8 mouse cellular contexts compared by ENCODE assay signal in genomic region chr14:31496241-31496646, GRCm38 (mm10). TPM values are rescaled to one million over a fixed set of nuclear protein-coding genes. Genes with fewer than 3 reads are reported as not detected.
DNase-seq lines count a peak whose midpoint lies in the region; ATAC-seq and TF ChIP-seq lines count a peak whose summit lies in the region.

No protein-coding gene starts in this region.

- peaks cover 4% of the 10 kb centered on the region for H3K36me3 ChIP-seq in heart, adult 2 months (ENCODE audit: control insufficient read depth, insufficient read depth, low read length)
- peaks cover 18% of the 10 kb centered on the region for H3K36me3 ChIP-seq in ES-E14 (ENCODE audit: control insufficient read depth, insufficient read depth, low read length, poor library complexity, severe bottlenecking)
- H3K36me3 ChIP-seq in embryonic facial prominence, embryonic 13.5 days, result peaks cover 43% of the 10 kb centered on the region
- peaks cover 48% of the 10 kb centered on the region for H3K36me3 ChIP-seq in limb, embryonic 13.5 days
- peaks cover 20% of the 10 kb centered on the region for H3K36me3 ChIP-seq in neural tube, embryonic 14.5 days (ENCODE audit: control insufficient read depth, insufficient read depth, low read length)

- H3K27ac ChIP-seq in heart, adult 2 months, result no peak overlapping the region; the same call in 1 of the 2 replicates
- H3K27ac ChIP-seq in ES-E14 (ENCODE audit: insufficient read depth, low read depth, low read length, poor library complexity, severe bottlenecking), result no peak overlapping the region; the same call in 1 of the 2 replicates
- H3K27ac ChIP-seq in embryonic facial prominence, embryonic 13.5 days, result peak overlapping the region; percentile 93; the same call in 1 of the 2 replicates
- no peak overlapping the region for H3K27ac ChIP-seq in limb, embryonic 13.5 days
- no peak overlapping the region for H3K27ac ChIP-seq in neural tube, embryonic 14.5 days (ENCODE audit: low read depth, low read length)

- peak overlapping the region; percentile 56 for H3K9ac ChIP-seq in heart, adult 2 months (ENCODE audit: low read depth, low read length)
- H3K9ac ChIP-seq in ES-E14 (ENCODE audit: insufficient read depth, low read depth, low read length, poor library complexity, severe bottlenecking), result peak overlapping the region; percentile 97
- H3K9ac ChIP-seq in embryonic facial prominence, embryonic 13.5 days, result peak overlapping the region; percentile 89
- H3K9ac ChIP-seq in limb, embryonic 13.5 days, result peak overlapping the region; percentile 93
- H3K9ac ChIP-seq in neural tube, embryonic 14.5 days (replicated peaks; ENCODE audit: low read depth, low read length), result no peak overlapping the region; the same call in 1 of the 2 replicates

- H3K4me1 ChIP-seq in heart, adult 2 months (ENCODE audit: control insufficient read depth, insufficient read depth, low read length), result peaks cover 9% of the 10 kb centered on the region
- peaks cover 4 to 15% of the 10 kb centered on the region in 2 experiments; a peak in 2 of 4 replicates for H3K4me1 ChIP-seq in ES-E14 (ENCODE audit: control insufficient read depth in 2 of 2, insufficient read depth in 2 of 2, low read length in 2 of 2, poor library complexity in 1 of 2)
- peaks cover 39% of the 10 kb centered on the region for H3K4me1 ChIP-seq in embryonic facial prominence, embryonic 13.5 days
- H3K4me1 ChIP-seq in limb, embryonic 13.5 days, result peaks cover 35% of the 10 kb centered on the region
- H3K4me1 ChIP-seq in neural tube, embryonic 14.5 days (ENCODE audit: control insufficient read depth, insufficient read depth, low read length), result peaks cover 32% of the 10 kb centered on the region

- in situ Hi-C loops in ES-E14 (cut with MboI; ENCODE audit: low sequenced_read_pairs in 2 of 2, unreplicated experiment in 2 of 2), result no loop called here

- ATAC-seq in embryonic facial prominence, embryonic 13.5 days (ENCODE audit: insufficient number of reproducible peaks, insufficient read depth, low FRiP score, low TSS enrichment, low read depth), result no peak
- no peak for ATAC-seq in limb, embryonic 13.5 days (ENCODE audit: low FRiP score, low read depth)
- no peak for ATAC-seq in neural tube, embryonic 14.5 days (ENCODE audit: low read depth)

- H3K9me3 ChIP-seq in ES-E14 (ENCODE audit: control insufficient read depth, insufficient read depth, low read depth, low read length), result no peaks in the 10 kb centered on the region
- no peaks in the 10 kb centered on the region for H3K9me3 ChIP-seq in embryonic facial prominence, embryonic 13.5 days
- H3K9me3 ChIP-seq in limb, embryonic 13.5 days, result no peaks in the 10 kb centered on the region
- H3K9me3 ChIP-seq in neural tube, embryonic 14.5 days (ENCODE audit: control insufficient read depth, low read length), result no peaks in the 10 kb centered on the region

- TF ChIP-seq CTCF in heart, adult 2 months (IDR thresholded peaks at IDR 0.05), result no peak

- H3K4me2 ChIP-seq in embryonic facial prominence, embryonic 13.5 days, result peak overlapping the region; percentile 94
- peak overlapping the region; percentile 96 for H3K4me2 ChIP-seq in limb, embryonic 13.5 days (replicated peaks)
- peak overlapping the region; percentile 85 for H3K4me2 ChIP-seq in neural tube, embryonic 14.5 days (ENCODE audit: low read depth, low read length)

- no peaks in the 10 kb centered on the region for H3K27me3 ChIP-seq in heart, adult 2 months (ENCODE audit: control insufficient read depth, insufficient read depth, low read length)
- no peaks in the 10 kb centered on the region for H3K27me3 ChIP-seq in embryonic facial prominence, embryonic 13.5 days
- H3K27me3 ChIP-seq in limb, embryonic 13.5 days, result no peaks in the 10 kb centered on the region
- H3K27me3 ChIP-seq in neural tube, embryonic 14.5 days (ENCODE audit: control insufficient read depth, insufficient read depth, low read length), result no peaks in the 10 kb centered on the region

- TF ChIP-seq POLR2A in heart, adult 2 months (IDR thresholded peaks at IDR 0.05; ENCODE audit: insufficient read depth, low read depth, low read length), result no peak

- DNase-seq in heart, adult 2 months, result no peak
- no peak for DNase-seq in heart, postnatal 4 days
- no peak for DNase-seq in ES-E14 (ENCODE audit: low read depth, low spot score)
- no peak for DNase-seq in gastrocnemius, postnatal 4 days (ENCODE audit: low spot score in 2 of 2)
- DNase-seq in gastrocnemius, postnatal 10 days, result no peak

- peak overlapping the region; percentile 91 for H3K4me3 ChIP-seq in heart, adult 2 months
- peak overlapping the region; percentile 97 to 99 for H3K4me3 ChIP-seq in ES-E14 (ENCODE audit: insufficient read depth in 1 of 2, low read depth in 1 of 2, low read length in 2 of 2, poor library complexity in 1 of 2, severe bottlenecking in 1 of 2)
- H3K4me3 ChIP-seq in embryonic facial prominence, embryonic 13.5 days, result peak overlapping the region; percentile 94
- peak overlapping the region; percentile 94 for H3K4me3 ChIP-seq in limb, embryonic 13.5 days
- peak overlapping the region; percentile 69; the same call in 1 of the 2 replicates for H3K4me3 ChIP-seq in neural tube, embryonic 14.5 days (ENCODE audit: low read depth, low read length)

- intact Hi-C loops in heart, adult 2 months (cut with DNase I), result no loop called here

- peaks cover 7% of the 10 kb centered on the region for H3K79me2 ChIP-seq in heart, adult 2 months (replicated peaks; ENCODE audit: control insufficient read depth, insufficient read depth, low read length)

- 31% methylated on average over 7 of the region's 7 CpGs for WGBS in heart, adult 2 months
- 39% methylated on average over 7 of the region's 7 CpGs for WGBS in embryonic facial prominence, embryonic 13.5 days
- WGBS in limb, embryonic 13.5 days, result 54% methylated on average over 7 of the region's 7 CpGs
- WGBS in neural tube, embryonic 14.5 days, result 47% methylated on average over 7 of the region's 7 CpGs

- TF ChIP-seq EP300 in heart, adult 2 months (IDR thresholded peaks at IDR 0.05; ENCODE audit: insufficient read depth, low read depth, low read length), result no peak

TF ChIP-seq in ES-E14, 5 proteins besides CTCF, POLR2A, EP300 and RAD21:
- TF ChIP-seq ZC3H11A (IDR thresholded peaks at IDR 0.05; ENCODE audit: borderline replicate concordance, low read depth, low read length) (no peak), MAFK (IDR thresholded peaks at IDR 0.05; ENCODE audit: insufficient read depth, low read depth, low read length) (peak; percentile 45; the same call in 1 of the 2 replicates)

RNA-seq across cellular contexts. Expression of gene Mettl6, which starts 1.4 kb away (rescaled TPM):
- 1 to 10 TPM; 9.5 to 9.9 TPM for total RNA-seq in heart, adult 2 months (2021)
- 4.2 and 7.2 TPM in 2 replicates for polyA plus RNA-seq in heart, adult 2 months (2012; rRNA removed)
- total RNA-seq in heart, postnatal 4 days (2021), result 10 to 100 TPM; 16.5 to 16.9 TPM
- 34.4 and 37.0 TPM in 2 replicates for total RNA-seq in ES-E14 (2012; rRNA removed)
- 73.8 and 81.4 TPM in 2 replicates for polyA plus RNA-seq in embryonic facial prominence, embryonic 13.5 days (2015; fragmentation: Nextera tagmentation; extraction: Ambion mirVana)
- 81.7 and 83.7 TPM in 2 replicates for polyA plus RNA-seq in limb, embryonic 13.5 days (2015; fragmentation: Nextera tagmentation; extraction: Ambion mirVana)
- 44.1 and 52.3 TPM in 2 replicates for polyA plus RNA-seq in neural tube, embryonic 14.5 days (2014; fragmentation: Nextera tagmentation; extraction: Ambion mirVana)
- 10 to 100 TPM; 23.2 to 23.6 TPM for total RNA-seq in gastrocnemius, postnatal 4 days (2021)
- 10 to 100 TPM; 13.3 to 16.4 TPM for total RNA-seq in gastrocnemius, postnatal 10 days (2021)

RNA-seq across cellular contexts. Expression of gene Eaf1, which starts 2.0 kb away (rescaled TPM):
- 10 to 100 TPM; 10.8 to 14.6 TPM for total RNA-seq in heart, adult 2 months (2021)
- polyA plus RNA-seq in heart, adult 2 months (2012; rRNA removed), result 11.2 and 12.2 TPM in 2 replicates
- 10 to 100 TPM; 16.3 to 17.6 TPM for total RNA-seq in heart, postnatal 4 days (2021)
- total RNA-seq in ES-E14 (2012; rRNA removed), result 48.9 and 58.0 TPM in 2 replicates
- 24.9 and 26.8 TPM in 2 replicates for polyA plus RNA-seq in embryonic facial prominence, embryonic 13.5 days (2015; fragmentation: Nextera tagmentation; extraction: Ambion mirVana)
- 21.6 and 24.0 TPM in 2 replicates for polyA plus RNA-seq in limb, embryonic 13.5 days (2015; fragmentation: Nextera tagmentation; extraction: Ambion mirVana)
- polyA plus RNA-seq in neural tube, embryonic 14.5 days (2014; fragmentation: Nextera tagmentation; extraction: Ambion mirVana), result 8.9 and 12.0 TPM in 2 replicates
- 10 to 100 TPM; 23.3 to 24.2 TPM for total RNA-seq in gastrocnemius, postnatal 4 days (2021)
- 10 to 100 TPM; 15.0 to 24.5 TPM for total RNA-seq in gastrocnemius, postnatal 10 days (2021)
